Mouse (Mus musculus): ENCODE measurements at regions not wholly inside any gene's neighbourhood (a gene's known extent, or its start where the extent isn't known, plus 50 kb on each side); places are given as distances from the start of the nearest gene placed in this dataset.

DNA sequence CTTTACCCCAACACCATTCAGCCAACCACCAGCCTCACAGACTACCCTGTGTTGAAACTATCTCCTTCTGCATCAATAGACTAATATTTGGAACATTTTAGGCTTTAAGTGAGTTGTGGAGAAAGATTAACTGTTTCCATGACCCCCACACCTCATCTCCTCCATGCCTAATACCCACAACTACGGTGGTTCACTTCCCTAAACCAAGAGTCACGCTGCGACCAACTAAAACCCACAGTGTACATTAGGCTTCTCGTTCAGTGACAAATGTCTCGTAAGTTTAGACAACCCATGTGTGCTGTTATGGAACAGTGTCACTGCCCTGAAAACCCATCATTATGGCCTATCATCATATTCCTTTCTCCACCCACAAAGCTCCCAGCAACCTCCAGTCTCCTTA lies 381.3 kb upstream of the Runx1 start:
- Histone ChIP-seq H3K9me3 (no peaks in the 10 kb centered on the region), H3K4me3 (no peak overlapping the region), H3K27me3 (ENCODE audit: insufficient read depth, poor library complexity, severe bottlenecking) (no peaks in the 10 kb centered on the region), H3K27ac (no peak overlapping the region), H3K36me3 (no peaks in the 10 kb centered on the region), H3K4me1 (replicated peaks) (0 out of 2 replicates have a peak, but pooled peaks cover 9% of the 10 kb centered on the region)
- 95% methylated on average over 5 of the region's 5 CpGs for WGBS
- DNase-seq (ENCODE audit: low spot score) = no peak

DNA sequence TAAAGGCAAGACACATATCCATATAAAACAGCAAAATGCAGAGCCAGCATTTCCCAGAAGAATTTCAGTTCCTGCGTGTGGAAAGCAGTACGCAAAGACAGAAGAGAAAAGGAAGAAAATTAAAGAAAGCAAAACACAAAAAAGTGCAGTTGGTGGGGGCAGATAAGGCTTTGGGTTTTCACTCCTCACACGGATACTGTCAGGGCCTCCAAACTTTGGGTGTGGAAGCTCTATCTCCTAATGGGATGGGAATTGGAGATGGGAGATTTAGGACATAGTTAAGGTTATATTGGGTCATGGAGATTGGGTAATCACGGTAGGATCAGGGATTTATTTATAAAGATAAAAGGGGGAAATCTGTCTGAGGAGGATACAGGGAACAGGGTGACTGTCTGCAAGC lies 380.4 kb upstream of the Runx1 start:
- Histone ChIP-seq H3K27ac (no peak overlapping the region), H3K4me1 (replicated peaks) (0 out of 2 replicates have a peak, but pooled peaks cover 5% of the 10 kb centered on the region), H3K4me3 (no peak overlapping the region), H3K36me3 (no peaks in the 10 kb centered on the region), H3K9me3 (no peaks in the 10 kb centered on the region), H3K27me3 (ENCODE audit: insufficient read depth, poor library complexity, severe bottlenecking) (no peaks in the 10 kb centered on the region)
- WGBS = 89% methylated on average over 4 of the region's 4 CpGs
- no peak for DNase-seq (ENCODE audit: low spot score)

DNA sequence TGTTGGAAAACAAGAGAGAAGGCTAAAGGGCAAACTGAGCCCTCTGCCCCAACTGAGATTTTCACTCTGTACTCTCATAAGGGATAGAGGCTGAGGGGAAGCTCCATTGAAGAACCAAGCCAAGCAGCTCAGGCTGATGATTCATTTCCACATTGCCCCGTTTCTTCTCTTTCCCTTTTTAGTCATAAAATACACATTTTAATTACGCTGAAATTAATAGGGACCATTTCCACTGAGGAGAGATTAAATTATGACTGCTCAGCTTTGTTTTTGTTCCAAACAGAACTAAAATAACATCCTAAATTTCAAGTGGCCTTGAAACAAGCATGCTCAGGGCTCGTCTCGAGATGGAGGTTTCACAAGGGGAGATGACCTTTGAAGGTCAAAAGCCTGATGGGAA lies 378.7 kb upstream of the Runx1 start:
- H3K27me3 ChIP-seq (ENCODE audit: insufficient read depth, poor library complexity, severe bottlenecking) = no peaks in the 10 kb centered on the region
- H3K4me1 ChIP-seq (replicated peaks) = 0 out of 2 replicates have a peak, but pooled peaks cover 5% of the 10 kb centered on the region
- DNase-seq (ENCODE audit: low spot score) = no peak
- H3K9me3 ChIP-seq = no peaks in the 10 kb centered on the region
- no peak overlapping the region for H3K4me3 ChIP-seq
- no peaks in the 10 kb centered on the region for H3K36me3 ChIP-seq
- no peak overlapping the region for H3K27ac ChIP-seq
- WGBS = 80% methylated on average over 4 of the region's 4 CpGs

- H3K4me1 ChIP-seq (replicated peaks) = 0 out of 2 replicates have a peak, but pooled peaks cover 5% of the 10 kb centered on the region
- H3K36me3 ChIP-seq = no peaks in the 10 kb centered on the region
- DNase-seq (ENCODE audit: low spot score) = no peak
- H3K9me3 ChIP-seq = no peaks in the 10 kb centered on the region
- H3K27ac ChIP-seq = no peak overlapping the region
- no peak overlapping the region for H3K4me3 ChIP-seq
- H3K27me3 ChIP-seq (ENCODE audit: insufficient read depth, poor library complexity, severe bottlenecking) = no peaks in the 10 kb centered on the region
These were observed 376.6 kb upstream of the Runx1 start for GRCm38 (mm10) chr16:93202591-93202990.

- H3K4me1 ChIP-seq (replicated peaks) = no peaks in the 10 kb centered on the region
- no peak overlapping the region for H3K27ac ChIP-seq
- WGBS = 91% methylated on average over 8 of the region's 8 CpGs
- DNase-seq (ENCODE audit: low spot score) = no peak
- no peaks in the 10 kb centered on the region for H3K27me3 ChIP-seq (ENCODE audit: insufficient read depth, poor library complexity, severe bottlenecking)
- H3K9me3 ChIP-seq = no peaks in the 10 kb centered on the region
- H3K4me3 ChIP-seq = no peak overlapping the region
- H3K36me3 ChIP-seq = no peaks in the 10 kb centered on the region
These were observed 371.4 kb upstream of the Runx1 start for GRCm38 (mm10) chr16:93197300-93197699.

GRCm38 (mm10) chr16:93193921-93194481 lies 368.1 kb upstream of the Runx1 start:
- Histone ChIP-seq H3K27me3 (ENCODE audit: insufficient read depth, poor library complexity, severe bottlenecking) (no peaks in the 10 kb centered on the region), H3K36me3 (no peaks in the 10 kb centered on the region), H3K9me3 (no peaks in the 10 kb centered on the region), H3K27ac (no peak overlapping the region), H3K4me3 (no peak overlapping the region), H3K4me1 (replicated peaks) (no peaks in the 10 kb centered on the region)
- WGBS = 80% methylated on average over 7 of the region's 7 CpGs
- no peak for DNase-seq (ENCODE audit: low spot score)

DNA sequence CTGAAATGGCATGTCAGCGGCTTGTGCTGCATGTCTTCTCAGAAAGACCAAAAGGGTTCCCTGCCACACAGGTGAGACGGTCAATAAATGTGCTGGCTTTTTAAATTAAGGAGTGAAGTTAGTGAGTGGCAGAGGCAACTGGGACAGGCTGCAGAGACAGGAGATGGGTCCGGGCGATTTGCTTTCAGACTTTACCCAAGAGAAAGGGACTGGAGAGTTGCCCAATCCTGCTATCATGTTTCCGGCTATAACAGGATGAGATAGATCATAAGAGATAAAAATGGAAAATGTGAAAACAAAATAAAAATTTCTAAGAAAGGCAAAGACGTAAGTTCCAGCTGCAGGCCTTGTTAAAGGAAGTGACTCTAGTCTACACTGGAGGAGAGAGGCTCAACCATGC lies 367.3 kb upstream of the Runx1 start:
- H3K4me3 ChIP-seq = no peak overlapping the region
- H3K9me3 ChIP-seq = no peaks in the 10 kb centered on the region

DNA sequence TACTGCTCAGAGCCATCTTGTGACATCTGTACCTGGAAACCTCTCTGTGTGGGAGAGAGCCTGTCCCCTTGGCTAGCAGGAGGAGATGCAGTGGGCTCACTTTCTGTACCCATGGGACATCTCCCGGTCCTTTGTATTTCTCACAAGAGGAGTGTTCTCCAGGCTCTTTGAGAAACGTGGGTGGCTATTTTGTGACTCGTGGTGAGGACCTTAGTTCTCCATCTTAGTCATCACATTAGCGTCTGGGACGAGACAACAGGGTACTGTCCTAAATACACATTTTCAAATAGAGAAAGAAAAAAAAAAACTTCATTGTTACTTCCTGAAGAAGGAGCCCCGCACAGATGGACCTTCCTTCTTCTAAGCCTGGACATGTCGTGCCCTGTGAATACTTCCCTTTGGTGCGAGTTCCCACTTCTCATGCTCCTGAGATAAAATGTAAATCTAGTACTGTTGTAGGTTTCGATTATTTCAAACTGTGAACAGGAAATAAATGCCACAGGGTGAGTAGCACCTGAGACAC lies 366.8 kb upstream of the Runx1 start:
- no peak overlapping the region for H3K27ac ChIP-seq
- 85% methylated on average over 9 of the region's 9 CpGs for WGBS
- no peaks in the 10 kb centered on the region for H3K36me3 ChIP-seq
- no peaks in the 10 kb centered on the region for H3K27me3 ChIP-seq (ENCODE audit: insufficient read depth, poor library complexity, severe bottlenecking)
- no peak for DNase-seq (ENCODE audit: low spot score)
- H3K4me3 ChIP-seq = no peak overlapping the region
- no peaks in the 10 kb centered on the region for H3K9me3 ChIP-seq
- no peaks in the 10 kb centered on the region for H3K4me1 ChIP-seq (replicated peaks)

More for the DNA sequence above, 367.3 kb upstream of the Runx1 start:
- no peaks in the 10 kb centered on the region for H3K27me3 ChIP-seq (ENCODE audit: insufficient read depth, poor library complexity, severe bottlenecking)
- no peaks in the 10 kb centered on the region for H3K36me3 ChIP-seq
- WGBS = 92% methylated on average over 6 of the region's 6 CpGs
- H3K27ac ChIP-seq = no peak overlapping the region
- no peak for DNase-seq (ENCODE audit: low spot score)
- no peaks in the 10 kb centered on the region for H3K4me1 ChIP-seq (replicated peaks)

DNA sequence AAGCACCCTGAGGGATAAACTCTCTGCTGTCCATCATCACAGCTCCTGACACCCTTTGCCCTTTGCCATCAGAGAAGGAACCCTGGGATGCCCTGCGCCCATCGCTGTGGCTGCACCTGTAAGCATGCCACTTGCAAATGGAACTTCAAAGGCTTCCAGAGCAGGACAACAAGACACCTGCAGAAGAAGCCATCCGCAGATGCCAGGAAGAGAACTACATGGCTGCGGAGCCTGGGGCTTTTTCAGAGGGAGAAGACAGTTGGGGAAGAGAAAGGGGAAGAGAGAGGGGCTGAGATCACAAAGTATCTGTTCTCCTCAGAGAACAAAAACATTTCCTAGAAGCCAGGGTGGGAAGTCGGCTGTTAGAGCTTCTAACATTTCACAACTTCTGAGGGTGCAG lies 365.2 kb upstream of the Runx1 start:
- no peaks in the 10 kb centered on the region for H3K27me3 ChIP-seq (ENCODE audit: insufficient read depth, poor library complexity, severe bottlenecking)
- no peak overlapping the region for H3K27ac ChIP-seq
- no peaks in the 10 kb centered on the region for H3K36me3 ChIP-seq
- no peaks in the 10 kb centered on the region for H3K9me3 ChIP-seq
- DNase-seq (ENCODE audit: low spot score) = no peak
- no peak overlapping the region for H3K4me3 ChIP-seq
- WGBS = 80% methylated on average over 5 of the region's 5 CpGs
- H3K4me1 ChIP-seq (replicated peaks) = no peaks in the 10 kb centered on the region

GRCm38 (mm10) chr16:93190301-93190700 lies 364.4 kb upstream of the Runx1 start:
- Histone ChIP-seq H3K4me3 (no peak overlapping the region), H3K9me3 (no peaks in the 10 kb centered on the region), H3K27ac (no peak overlapping the region), H3K36me3 (no peaks in the 10 kb centered on the region), H3K27me3 (ENCODE audit: insufficient read depth, poor library complexity, severe bottlenecking) (no peaks in the 10 kb centered on the region), H3K4me1 (replicated peaks) (no peaks in the 10 kb centered on the region)
- DNase-seq (ENCODE audit: low spot score) = no peak
- WGBS = 86% methylated on average over 3 of the region's 3 CpGs

GRCm38 (mm10) chr16:93189875-93190274 lies 363.9 kb upstream of the Runx1 start:
- WGBS = 73% methylated on average over 3 of the region's 3 CpGs
- Histone ChIP-seq H3K4me3 (no peak overlapping the region), H3K36me3 (no peaks in the 10 kb centered on the region), H3K27ac (no peak overlapping the region), H3K4me1 (replicated peaks) (no peaks in the 10 kb centered on the region), H3K27me3 (ENCODE audit: insufficient read depth, poor library complexity, severe bottlenecking) (no peaks in the 10 kb centered on the region), H3K9me3 (no peaks in the 10 kb centered on the region)
- DNase-seq (ENCODE audit: low spot score) = no peak

DNA sequence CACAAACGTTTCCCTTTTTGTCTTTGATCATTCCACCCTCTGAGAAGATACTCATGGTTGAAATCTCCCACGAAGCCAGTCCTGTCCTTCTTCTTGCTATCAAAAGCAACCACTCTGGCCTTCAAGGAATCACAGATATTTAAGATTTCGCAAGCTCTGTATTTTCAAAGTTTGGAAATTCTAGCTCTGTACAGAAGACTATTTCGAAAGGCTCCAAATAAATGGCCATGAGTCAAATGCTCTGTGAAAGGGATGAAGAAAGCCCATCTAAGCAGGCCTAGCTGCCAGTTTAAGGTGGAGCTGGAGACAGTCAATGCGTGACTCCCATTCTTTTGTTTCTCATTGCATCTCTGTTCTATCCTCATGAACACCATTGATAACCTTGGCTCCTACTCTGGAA lies 363.5 kb upstream of the Runx1 start:
- no peak for DNase-seq (ENCODE audit: low spot score)
- H3K4me3 ChIP-seq = no peak overlapping the region
- H3K4me1 ChIP-seq (replicated peaks) = no peaks in the 10 kb centered on the region
- H3K27me3 ChIP-seq (ENCODE audit: insufficient read depth, poor library complexity, severe bottlenecking) = no peaks in the 10 kb centered on the region
- WGBS = 86% methylated on average over 5 of the region's 5 CpGs
- H3K27ac ChIP-seq = no peak overlapping the region
- H3K36me3 ChIP-seq = no peaks in the 10 kb centered on the region
- no peaks in the 10 kb centered on the region for H3K9me3 ChIP-seq

GRCm38 (mm10) chr16:93186554-93186953 lies 360.6 kb upstream of the Runx1 start:
- Histone ChIP-seq H3K4me3 (no peak overlapping the region), H3K4me1 (replicated peaks) (no peaks in the 10 kb centered on the region), H3K27me3 (ENCODE audit: insufficient read depth, poor library complexity, severe bottlenecking) (no peaks in the 10 kb centered on the region), H3K36me3 (no peaks in the 10 kb centered on the region), H3K9me3 (no peaks in the 10 kb centered on the region), H3K27ac (no peak overlapping the region)
- no peak for DNase-seq (ENCODE audit: low spot score)
- 95% methylated on average over 4 of the region's 4 CpGs for WGBS

DNA sequence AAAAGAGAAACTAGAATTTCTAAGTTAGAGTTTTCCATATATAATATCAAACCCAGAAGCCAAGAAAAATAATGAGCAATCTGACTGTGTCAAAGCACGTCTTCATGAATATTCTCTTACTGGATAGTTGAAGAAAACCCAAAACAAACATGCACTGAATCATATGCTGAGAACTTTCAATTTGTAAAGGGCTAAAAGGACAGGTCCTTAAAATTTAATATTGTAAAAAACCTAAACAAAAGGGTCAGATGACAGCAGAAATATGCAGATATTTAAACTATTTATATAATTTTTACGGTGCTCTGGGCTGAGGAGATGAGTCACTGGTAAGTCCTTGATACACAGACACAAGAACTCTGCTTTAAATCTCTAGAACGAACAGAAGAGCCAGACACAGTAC lies 356.7 kb upstream of the Runx1 start:
- Histone ChIP-seq H3K27me3 (ENCODE audit: insufficient read depth, poor library complexity, severe bottlenecking) (no peaks in the 10 kb centered on the region), H3K4me1 (replicated peaks) (no peaks in the 10 kb centered on the region), H3K27ac (no peak overlapping the region), H3K9me3 (no peaks in the 10 kb centered on the region), H3K4me3 (no peak overlapping the region), H3K36me3 (no peaks in the 10 kb centered on the region)
- DNase-seq (ENCODE audit: low spot score) = no peak
- 87% methylated on average over 3 of the region's 3 CpGs for WGBS

All from hindbrain, embryonic 10.5 days (tissue).